Mouse (Mus musculus) midbrain, embryonic 15.5 days (tissue): ENCODE measurements around the gene Wapl. TPM values are rescaled to one million over a fixed set of nuclear protein-coding genes. Genes with fewer than 3 reads are reported as not detected.

Source experiments
- ATAC-seq: fragments of 200-750 bp; cut with Nextera tagmentation; replicated peaks from 2 replicates; pipeline ENCODE4 v1.8.0; 2017; ENCODE audit warnings: moderate TSS enrichment
- H3K27ac ChIP-seq: fragments of 300-500 bp; sonication (generic); 2 replicates; pipeline ENCODE4 v1.5.1; 2015; ENCODE audit warnings: mild to moderate bottlenecking, inconsistent platforms
- H3K27me3 ChIP-seq: fragments of 300-500 bp; sonication (generic); replicated peaks from 2 replicates; pipeline ENCODE4 v1.6.1; 2015; ENCODE audit warnings: inconsistent platforms
- H3K36me3 ChIP-seq: fragments of 300-500 bp; sonication (generic); replicated peaks from 2 replicates; pipeline ENCODE4 v1.6.1; 2015; ENCODE audit warnings: inconsistent platforms
- H3K4me1 ChIP-seq: fragments of 300-500 bp; sonication (generic); 2 replicates; pipeline ENCODE4 v1.6.1; 2015; ENCODE audit warnings: inconsistent platforms
- H3K4me2 ChIP-seq: fragments of 300-500 bp; sonication (generic); 2 replicates; pipeline ENCODE4 v1.6.1; 2015; ENCODE audit warnings: inconsistent platforms, mild to moderate bottlenecking, moderate library complexity
- H3K4me3 ChIP-seq: fragments of 300-500 bp; sonication (generic); 2 replicates; pipeline ENCODE4 v1.5.1; 2015; ENCODE audit warnings: mild to moderate bottlenecking, inconsistent platforms
- H3K9ac ChIP-seq: fragments of 300-500 bp; sonication (generic); 2 replicates; pipeline ENCODE4 v1.6.1; 2015; ENCODE audit warnings: mild to moderate bottlenecking, inconsistent platforms
- H3K9me3 ChIP-seq: fragments of 300-500 bp; sonication (generic); 2 replicates; pipeline ENCODE4 v1.6.1; 2016; ENCODE audit warnings: inconsistent platforms
- WGBS: fragments of 180-500 bp; shearing (Covaris S2); methylation state at CpG from one replicate; pipeline ENCODE4 v1.1.7; 2015; ENCODE audit warnings: mixed read lengths; 5-methylcytosine and 5-hydroxymethylcytosine counted together
- polyA plus RNA-seq: library from polyadenylated mRNA; unstranded; fragments of >200 nt; fragmentation: Nextera tagmentation; extraction: Ambion mirVana; gene quantifications from 2 replicates; pipeline ENCODE4 v1.2.1, GENCODE M21; 2015

The Wapl gene
- polyA plus RNA-seq, 1 experiment from 2014 or later: 13.6 TPM

DNA sequence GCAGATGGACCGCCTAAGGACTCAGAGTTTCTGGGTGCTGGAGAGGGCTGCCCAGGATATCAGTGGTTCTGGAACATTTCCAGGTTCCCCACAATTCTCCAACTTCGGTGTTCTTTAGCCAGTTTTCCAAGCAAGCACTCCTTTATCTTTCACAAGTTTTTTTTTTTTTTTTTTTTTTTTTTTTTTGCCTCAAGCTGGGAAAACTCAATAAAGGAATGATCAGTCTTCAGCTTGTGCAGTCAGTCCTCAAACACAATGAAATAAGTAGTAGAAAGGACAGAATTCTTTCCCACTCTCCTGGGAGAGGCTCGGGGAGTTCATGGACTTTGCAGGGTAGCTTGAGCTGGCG lies 11.3 kb upstream of the Wapl start:
- H3K4me3 ChIP-seq: peak overlapping the region; percentile 49
- H3K27me3 ChIP-seq: peaks cover 42% of the 10 kb centered on the region
- 0 out of 2 replicates have a peak overlapping the region, but pooled peaks have one; percentile 39 for H3K9ac ChIP-seq
- H3K9me3 ChIP-seq: no peaks in the 10 kb centered on the region
- WGBS: 5% methylated on average over 4 of the region's 4 CpGs
- H3K4me2 ChIP-seq: peak overlapping the region; percentile 97
- no peak overlapping the region for H3K27ac ChIP-seq
- ATAC-seq: no peak
- H3K36me3 ChIP-seq: no peaks in the 10 kb centered on the region
- H3K4me1 ChIP-seq: peaks cover 18% of the 10 kb centered on the region

DNA sequence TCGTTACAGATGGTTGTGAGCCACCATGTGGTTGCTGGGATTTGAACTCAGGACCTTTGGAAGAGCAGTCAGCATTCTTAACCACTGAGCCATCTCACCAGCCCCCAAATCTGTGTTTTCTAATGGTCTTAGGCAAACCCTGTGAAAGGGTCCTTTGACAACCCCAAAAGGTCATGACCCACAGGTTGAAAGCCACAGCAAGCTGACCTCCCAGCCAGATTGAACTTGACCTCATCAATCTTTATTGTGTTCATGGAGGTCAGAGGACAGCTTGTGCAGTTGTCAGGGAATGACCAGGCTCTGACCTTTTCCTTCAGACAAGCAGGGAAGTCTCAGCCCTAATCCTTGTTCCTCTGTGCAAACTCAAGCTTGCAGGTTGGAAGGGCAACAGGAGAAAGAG lies 10.3 kb upstream of the Wapl start:
- no peaks in the 10 kb centered on the region for H3K9me3 ChIP-seq
- ATAC-seq: no peak
- WGBS: 85% methylated on average over 1 of the region's 1 CpGs

DNA sequence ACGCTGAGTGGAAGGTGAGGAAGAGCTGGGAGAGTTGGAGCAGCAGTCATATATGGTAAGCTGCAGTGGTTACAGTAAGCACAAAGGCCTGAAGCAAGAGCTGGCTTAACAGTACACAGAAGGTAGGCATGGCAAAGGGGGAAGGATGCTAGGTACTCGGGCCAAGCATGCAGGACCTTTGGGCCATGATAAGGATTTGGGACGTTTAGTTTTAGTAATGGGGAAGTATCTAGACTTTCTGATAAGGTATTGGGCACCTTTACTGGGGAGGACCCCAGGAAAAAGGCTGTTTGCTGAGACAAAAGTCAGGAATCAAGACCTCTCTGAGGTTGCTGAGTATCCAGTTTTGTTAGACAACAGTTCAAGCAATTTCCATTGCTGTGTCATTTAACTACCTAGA lies 4.6 kb upstream of the Wapl start:
- H3K4me2 ChIP-seq: no peak overlapping the region
- 73% methylated on average over 3 of the region's 3 CpGs for WGBS
- no peak overlapping the region for H3K4me3 ChIP-seq
- no peak overlapping the region for H3K9ac ChIP-seq
- no peaks in the 10 kb centered on the region for H3K9me3 ChIP-seq
- no peaks in the 10 kb centered on the region for H3K36me3 ChIP-seq
- peaks cover 7% of the 10 kb centered on the region for H3K4me1 ChIP-seq
- H3K27ac ChIP-seq: no peak overlapping the region
- ATAC-seq: no peak
- H3K27me3 ChIP-seq: peaks cover 3% of the 10 kb centered on the region; the same call in 1 of the 2 replicates

More for the DNA sequence above, 10.3 kb upstream of the Wapl start:
- H3K27me3 ChIP-seq: peaks cover 42% of the 10 kb centered on the region
- no peak overlapping the region for H3K9ac ChIP-seq
- no peaks in the 10 kb centered on the region for H3K36me3 ChIP-seq
- H3K27ac ChIP-seq: no peak overlapping the region
- no peak overlapping the region for H3K4me2 ChIP-seq
- peaks cover 18% of the 10 kb centered on the region for H3K4me1 ChIP-seq
- no peak overlapping the region for H3K4me3 ChIP-seq

DNA sequence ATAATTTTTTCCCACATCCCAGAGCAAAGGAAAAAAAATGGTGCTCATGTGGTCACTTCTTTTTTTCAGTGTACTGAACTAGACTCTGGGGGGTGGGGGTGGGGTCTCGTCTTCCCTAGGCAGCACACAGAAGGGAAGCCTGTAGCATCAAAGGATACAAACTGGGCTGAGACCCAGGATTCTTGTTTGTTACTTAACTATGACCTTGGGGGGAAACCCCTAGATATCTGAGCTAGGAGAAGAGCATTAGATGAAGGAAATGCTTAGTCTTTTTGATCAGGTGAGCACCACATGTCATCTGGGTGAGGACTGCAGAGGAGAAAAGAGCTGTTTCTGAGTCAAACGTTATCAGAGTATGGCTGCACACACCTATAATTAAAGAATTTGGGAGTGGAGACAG lies 3.5 kb upstream of the Wapl start:
- H3K27me3 ChIP-seq: no peaks in the 10 kb centered on the region
- H3K4me3 ChIP-seq: no peak overlapping the region
- no peak overlapping the region for H3K4me2 ChIP-seq
- no peaks in the 10 kb centered on the region for H3K9me3 ChIP-seq
- no peak overlapping the region for H3K9ac ChIP-seq
- H3K36me3 ChIP-seq: no peaks in the 10 kb centered on the region
- ATAC-seq: no peak
- WGBS: 67% methylated on average over 2 of the region's 2 CpGs
- H3K27ac ChIP-seq: no peak overlapping the region
- peaks cover 13% of the 10 kb centered on the region for H3K4me1 ChIP-seq

DNA sequence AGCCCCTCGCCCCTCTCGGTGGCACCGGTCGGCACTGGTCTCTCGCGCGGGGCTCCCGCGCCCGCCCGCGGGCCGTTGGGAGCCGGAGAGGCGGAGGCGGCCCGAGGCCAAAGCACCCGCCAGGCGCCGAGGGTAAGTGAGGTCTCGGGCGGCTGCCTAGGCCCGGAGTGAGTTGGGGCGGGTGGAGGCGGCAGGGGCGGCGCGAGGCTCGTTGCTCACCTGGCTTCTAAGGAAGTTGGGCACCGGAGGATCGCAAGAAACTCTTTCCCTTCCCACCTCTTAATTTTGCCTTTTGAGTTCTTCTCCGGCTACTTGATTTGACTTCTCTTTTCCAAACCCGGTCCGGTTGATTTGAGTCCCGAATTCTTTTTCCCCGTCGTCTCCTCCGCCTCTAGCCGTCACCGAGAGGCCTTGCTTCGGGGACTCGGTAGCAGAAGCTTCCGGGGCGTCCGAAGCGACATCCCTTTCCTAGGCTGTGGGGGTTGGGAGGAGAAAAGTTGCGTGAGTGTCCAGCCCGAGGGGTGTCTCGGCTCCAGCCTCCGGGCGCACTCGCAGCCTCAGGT lies 582 bp downstream of the Wapl start:
- Histone ChIP-seq H3K27ac (peak overlapping the region; percentile 94), H3K4me2 (peak overlapping the region; percentile 90), H3K9ac (peak overlapping the region; percentile 95), H3K9me3 (no peaks in the 10 kb centered on the region), H3K4me3 (peak overlapping the region; percentile 99), H3K36me3 (0 out of 2 replicates have a peak, but pooled peaks cover 3% of the 10 kb centered on the region), H3K4me1 (peaks cover 18% of the 10 kb centered on the region), H3K27me3 (no peaks in the 10 kb centered on the region)
- WGBS: under 1% methylated on average over 52 of the region's 52 CpGs
- ATAC-seq: no peak

DNA sequence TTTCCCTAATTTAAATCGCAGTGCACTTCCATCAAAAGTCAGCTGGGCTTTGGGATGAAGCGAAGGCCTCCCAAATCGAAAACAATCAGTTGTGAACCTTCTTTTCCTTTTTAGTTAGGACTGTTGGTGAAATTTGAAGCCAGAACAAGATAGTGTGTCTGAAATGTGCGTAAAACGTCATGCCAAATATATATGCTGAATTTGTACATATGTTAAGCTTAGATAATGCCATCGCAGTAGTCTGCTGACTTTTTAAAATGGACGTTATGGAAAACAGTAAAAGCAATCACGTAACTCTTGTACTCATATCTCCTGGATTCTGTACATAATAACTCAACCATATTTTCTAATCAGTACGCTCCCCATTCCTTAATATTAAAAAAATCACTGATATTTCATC lies 1.2 kb downstream of the Wapl start:
- Histone ChIP-seq H3K27me3 (no peaks in the 10 kb centered on the region), H3K4me2 (peak overlapping the region; percentile 90), H3K9me3 (no peaks in the 10 kb centered on the region), H3K9ac (peak overlapping the region; percentile 95), H3K4me1 (peaks cover 18% of the 10 kb centered on the region), H3K27ac (0 out of 2 replicates have a peak overlapping the region, but pooled peaks have one; percentile 94), H3K4me3 (peak overlapping the region; percentile 99), H3K36me3 (0 out of 2 replicates have a peak, but pooled peaks cover 3% of the 10 kb centered on the region)
- 34% methylated on average over 9 of the region's 9 CpGs for WGBS
- no peak for ATAC-seq

DNA sequence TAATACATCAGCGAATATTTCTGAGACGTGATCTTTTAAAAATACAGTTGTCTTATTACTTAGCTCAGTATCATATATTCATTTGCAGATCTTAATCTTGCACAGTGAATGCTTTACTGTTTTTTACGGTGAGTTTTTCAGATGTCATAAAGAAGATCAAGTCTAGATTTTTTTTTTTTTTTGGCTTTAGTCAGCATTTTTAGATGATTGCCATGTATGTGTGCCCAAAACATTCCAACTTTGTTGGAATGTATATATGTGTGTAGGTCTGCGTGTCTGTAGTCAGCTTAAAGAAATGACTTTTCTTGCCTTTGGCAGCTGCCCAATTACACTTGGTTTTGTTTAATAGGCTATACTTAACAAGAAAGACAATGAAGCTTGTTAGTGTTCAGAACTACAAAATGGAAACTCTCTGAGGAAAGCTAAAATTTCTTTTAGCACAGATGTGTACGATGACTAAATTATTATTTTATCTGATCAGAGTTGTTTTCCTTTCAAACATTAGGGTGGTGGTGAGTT lies 1.7 kb downstream of the Wapl start:
- H3K4me3 ChIP-seq: no peak overlapping the region
- no peaks in the 10 kb centered on the region for H3K9me3 ChIP-seq
- no peaks in the 10 kb centered on the region for H3K27me3 ChIP-seq
- no peak overlapping the region for H3K9ac ChIP-seq
- no peak for ATAC-seq
- peaks cover 18% of the 10 kb centered on the region for H3K4me1 ChIP-seq
- WGBS: 73% methylated on average over 5 of the region's 5 CpGs
- 0 out of 2 replicates have a peak, but pooled peaks cover 3% of the 10 kb centered on the region for H3K36me3 ChIP-seq
- H3K4me2 ChIP-seq: peak overlapping the region; percentile 90; the same call in 1 of the 2 replicates
- no peak overlapping the region for H3K27ac ChIP-seq

DNA sequence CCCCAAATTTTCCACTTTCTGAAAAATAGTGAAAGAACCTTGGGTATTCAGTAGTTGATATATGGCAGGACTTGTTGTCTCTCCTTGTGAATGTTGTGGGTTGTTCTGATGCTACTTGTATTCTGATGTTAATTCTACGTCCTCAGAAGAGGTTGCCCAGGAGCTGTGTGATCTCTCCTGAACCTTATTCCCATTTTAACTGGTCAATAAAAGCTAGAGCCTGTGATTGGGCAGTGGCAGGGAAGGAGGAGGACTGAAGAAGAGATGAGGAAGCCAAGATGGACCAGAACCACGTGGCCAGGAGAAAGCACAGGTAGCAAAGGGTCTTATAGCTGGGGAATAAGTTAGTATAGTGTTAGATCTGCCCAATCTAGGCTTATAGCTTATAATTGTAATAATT lies 7.1 kb downstream of the Wapl start:
- Histone ChIP-seq H3K27me3 (no peaks in the 10 kb centered on the region), H3K4me2 (no peak overlapping the region), H3K36me3 (0 out of 2 replicates have a peak, but pooled peaks cover 3% of the 10 kb centered on the region), H3K27ac (no peak overlapping the region), H3K4me3 (no peak overlapping the region), H3K9ac (no peak overlapping the region), H3K4me1 (0 out of 2 replicates have a peak, but pooled peaks cover 3% of the 10 kb centered on the region), H3K9me3 (no peaks in the 10 kb centered on the region)
- no peak for ATAC-seq
- 83% methylated on average over 2 of the region's 2 CpGs for WGBS

DNA sequence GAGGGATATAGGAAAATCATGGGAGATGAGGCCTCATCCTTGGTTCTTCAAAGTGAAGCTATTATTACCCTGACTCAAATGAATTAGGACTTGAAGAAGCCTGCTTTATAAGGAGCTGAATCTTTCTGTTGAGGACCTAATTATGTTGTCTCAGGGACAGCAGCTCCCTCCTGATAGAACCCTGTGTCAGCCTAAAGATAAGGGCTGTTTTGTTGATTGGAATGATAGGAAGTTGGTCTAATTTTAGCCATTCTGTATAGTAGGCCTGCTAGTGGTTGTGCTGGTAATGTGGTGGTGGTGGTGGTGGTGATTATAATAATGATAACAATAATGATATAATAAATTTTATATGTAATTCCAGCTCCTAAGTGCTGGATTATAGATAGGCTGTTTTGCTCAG lies 11.3 kb downstream of the Wapl start:
- ATAC-seq: no peak
- H3K27ac ChIP-seq: no peak overlapping the region
- H3K9me3 ChIP-seq: no peaks in the 10 kb centered on the region
- no peaks in the 10 kb centered on the region for H3K36me3 ChIP-seq
- H3K4me2 ChIP-seq: no peak overlapping the region
- no peaks in the 10 kb centered on the region for H3K27me3 ChIP-seq
- no peak overlapping the region for H3K4me3 ChIP-seq
- no peak overlapping the region for H3K9ac ChIP-seq
- H3K4me1 ChIP-seq: no peaks in the 10 kb centered on the region

DNA sequence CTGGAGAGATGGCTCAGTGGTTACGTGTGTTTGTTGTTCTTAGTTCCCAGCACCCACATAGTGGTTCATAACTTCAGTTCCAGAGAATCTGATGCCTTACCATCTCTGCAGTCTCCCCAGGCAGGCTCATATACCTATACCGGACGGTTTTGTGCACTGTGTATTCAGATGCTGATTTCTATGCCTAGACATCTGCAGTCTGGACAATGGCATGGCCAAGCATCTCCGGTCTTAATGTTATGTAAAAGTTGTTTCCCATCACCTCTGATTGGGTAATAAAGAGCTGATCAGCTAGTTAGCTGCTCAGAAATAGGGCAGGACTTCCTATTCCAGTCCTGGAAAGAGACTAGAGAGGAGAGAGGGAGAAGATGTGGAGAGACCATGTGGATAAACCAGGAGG lies 20.2 kb downstream of the Wapl start:
- no peak for ATAC-seq
- no peak overlapping the region for H3K27ac ChIP-seq
- no peak overlapping the region for H3K4me2 ChIP-seq
- 94% methylated on average over 4 of the region's 4 CpGs for WGBS
- H3K27me3 ChIP-seq: no peaks in the 10 kb centered on the region
- H3K36me3 ChIP-seq: no peaks in the 10 kb centered on the region
- no peaks in the 10 kb centered on the region for H3K4me1 ChIP-seq
- H3K4me3 ChIP-seq: no peak overlapping the region
- no peaks in the 10 kb centered on the region for H3K9me3 ChIP-seq
- H3K9ac ChIP-seq: no peak overlapping the region

DNA sequence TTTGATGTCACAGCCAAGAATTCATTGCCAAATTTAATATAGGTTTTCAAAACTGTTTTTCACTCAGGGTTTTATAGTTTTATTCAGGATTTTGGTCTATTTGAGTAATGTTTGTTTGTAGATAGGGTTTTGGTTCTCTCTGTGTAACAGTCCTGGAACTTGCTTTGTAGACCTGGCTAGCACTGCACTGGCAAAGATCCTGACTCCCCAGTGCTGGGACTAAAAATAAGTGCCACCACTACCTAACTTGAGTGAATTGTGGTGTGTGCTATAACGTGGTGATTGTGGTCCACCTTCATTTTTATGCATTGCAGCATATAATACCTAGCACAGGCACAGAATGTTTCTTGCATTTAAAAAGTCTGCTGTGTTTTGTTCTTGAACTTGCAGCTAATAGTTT lies 23.6 kb downstream of the Wapl start:
- no peaks in the 10 kb centered on the region for H3K9me3 ChIP-seq
- H3K4me2 ChIP-seq: no peak overlapping the region
- no peaks in the 10 kb centered on the region for H3K27me3 ChIP-seq
- H3K27ac ChIP-seq: no peak overlapping the region
- no peak overlapping the region for H3K4me3 ChIP-seq
- 84% methylated on average over 1 of the region's 1 CpGs for WGBS
- H3K4me1 ChIP-seq: no peaks in the 10 kb centered on the region
- ATAC-seq: no peak
- H3K9ac ChIP-seq: no peak overlapping the region
- H3K36me3 ChIP-seq: no peaks in the 10 kb centered on the region

DNA sequence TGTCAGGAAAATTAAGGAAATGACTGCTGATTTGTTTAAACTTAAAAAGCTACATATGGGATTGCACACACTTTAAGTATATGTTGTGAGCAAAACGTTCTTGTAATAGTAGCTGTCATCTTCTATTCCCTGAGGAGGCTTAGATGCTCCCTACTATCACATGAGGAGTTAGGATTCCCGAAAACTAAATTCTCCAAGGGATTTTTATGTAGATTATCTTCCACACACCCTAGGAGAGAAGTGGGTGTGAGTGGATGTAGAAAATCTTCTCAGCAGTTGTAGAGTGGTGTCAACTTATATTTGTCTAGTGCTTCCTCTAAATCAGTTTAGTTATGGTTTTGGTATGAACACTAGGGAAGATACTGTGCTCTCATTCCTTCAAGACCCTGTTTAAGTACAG lies 36.5 kb downstream of the Wapl start:
- Histone ChIP-seq H3K9me3 (no peaks in the 10 kb centered on the region), H3K36me3 (no peaks in the 10 kb centered on the region; the same call in 1 of the 2 replicates), H3K4me3 (no peak overlapping the region), H3K27ac (no peak overlapping the region), H3K4me1 (no peaks in the 10 kb centered on the region), H3K27me3 (no peaks in the 10 kb centered on the region), H3K9ac (no peak overlapping the region), H3K4me2 (no peak overlapping the region)
- no peak for ATAC-seq
- WGBS: 85% methylated on average over 2 of the region's 2 CpGs

DNA sequence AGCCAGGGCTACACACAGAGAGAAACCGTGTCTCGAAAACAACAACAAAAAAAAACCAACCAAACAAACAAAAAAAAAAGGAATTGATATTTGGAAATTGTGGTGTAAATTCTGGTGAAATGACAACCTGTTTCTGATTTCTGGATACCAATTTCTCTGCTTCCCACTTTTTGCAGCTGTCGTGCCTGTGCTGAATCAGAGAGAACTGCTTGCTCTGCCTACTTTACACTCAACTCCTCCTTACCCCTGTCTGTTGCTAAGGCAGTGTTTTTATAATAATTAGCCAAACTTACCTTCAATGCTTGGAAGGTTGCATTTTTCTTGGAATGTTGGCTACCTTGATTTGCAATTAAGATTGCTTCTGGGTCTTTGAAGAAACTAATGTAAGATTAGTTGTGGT lies 38.3 kb downstream of the Wapl start:
- no peak overlapping the region for H3K27ac ChIP-seq
- H3K9me3 ChIP-seq: no peaks in the 10 kb centered on the region
- H3K27me3 ChIP-seq: no peaks in the 10 kb centered on the region
- WGBS: 80% methylated on average over 3 of the region's 3 CpGs
- no peaks in the 10 kb centered on the region; the same call in 1 of the 2 replicates for H3K36me3 ChIP-seq
- H3K4me3 ChIP-seq: no peak overlapping the region
- ATAC-seq: no peak
- no peak overlapping the region for H3K4me2 ChIP-seq
- no peaks in the 10 kb centered on the region for H3K4me1 ChIP-seq
- H3K9ac ChIP-seq: no peak overlapping the region
